Mouse (Mus musculus): ENCODE results near the gene Tmem236.
"Not testable (repeated sequence)": the region's sequence is repeated elsewhere in the genome, so short reads cannot be mapped to it uniquely, and the experiment has no call there.

Gene Tmem236

GRCm38 (mm10) chr2:14192046-14192445 is 17.7 kb downstream of the Tmem236 start:
- DNase-seq (ENCODE audit: low spot score): no peak

- not testable (repeated sequence) for DNase-seq (ENCODE audit: low spot score)
These were observed 24.1 kb downstream of the Tmem236 start for GRCm38 (mm10) chr2:14198325-14198903.

GRCm38 (mm10) chr2:14199621-14200020 is 25.3 kb downstream of the Tmem236 start:
- DNase-seq (ENCODE audit: low spot score): no peak

- not testable (repeated sequence) for DNase-seq (ENCODE audit: low spot score)
These were observed 26.6 kb downstream of the Tmem236 start for GRCm38 (mm10) chr2:14200879-14201445.

GRCm38 (mm10) chr2:14204308-14204707 is 30.0 kb downstream of the Tmem236 start:
- DNase-seq (ENCODE audit: low spot score): no peak

- DNase-seq (ENCODE audit: low spot score): no peak
These were observed 32.5 kb downstream of the Tmem236 start for GRCm38 (mm10) chr2:14206798-14207197.

GRCm38 (mm10) chr2:14210731-14211130 is 36.4 kb downstream of the Tmem236 start:
- no peak for DNase-seq (ENCODE audit: low spot score)

- DNase-seq (ENCODE audit: low spot score): no peak
These were observed 37.3 kb downstream of the Tmem236 start for GRCm38 (mm10) chr2:14211606-14212005.

GRCm38 (mm10) chr2:14214764-14215163 is 40.4 kb downstream of the Tmem236 start:
- DNase-seq (ENCODE audit: low spot score): no peak

- DNase-seq (ENCODE audit: low spot score): no peak
These were observed 42.3 kb downstream of the Tmem236 start for GRCm38 (mm10) chr2:14216653-14217052.

GRCm38 (mm10) chr2:14218126-14218525 is 43.8 kb downstream of the Tmem236 start:
- no peak for DNase-seq (ENCODE audit: low spot score)

GRCm38 (mm10) chr2:14224387-14224786 is 50.1 kb downstream of the Tmem236 start:
- DNase-seq (ENCODE audit: low spot score): no peak

GRCm38 (mm10) chr2:14228495-14228894 is 54.2 kb downstream of the Tmem236 start:
- DNase-seq (ENCODE audit: low spot score): no peak

GRCm38 (mm10) chr2:14229149-14229548 is 54.8 kb downstream of the Tmem236 start, which contains the start of gene Mrc1:
Gene Mrc1 (plus strand): TSS chr2:14229392.
- DNase-seq (ENCODE audit: low spot score): no peak

- no peak for DNase-seq (ENCODE audit: low spot score)
These were observed 55.7 kb downstream of the Tmem236 start for GRCm38 (mm10) chr2:14229979-14230378.

- no peak for DNase-seq (ENCODE audit: low spot score)
These were observed 58.6 kb downstream of the Tmem236 start for GRCm38 (mm10) chr2:14232897-14233296.

GRCm38 (mm10) chr2:14233983-14234382 is 59.7 kb downstream of the Tmem236 start:
- no peak for DNase-seq (ENCODE audit: low spot score)

- DNase-seq (ENCODE audit: low spot score): no peak
These were observed 61.0 kb downstream of the Tmem236 start for GRCm38 (mm10) chr2:14235319-14235718.

- DNase-seq (ENCODE audit: low spot score): no peak
These were observed 62.6 kb downstream of the Tmem236 start for GRCm38 (mm10) chr2:14236920-14237319.

GRCm38 (mm10) chr2:14237723-14238122 is 63.4 kb downstream of the Tmem236 start:
- no peak for DNase-seq (ENCODE audit: low spot score)

GRCm38 (mm10) chr2:14239151-14239550 is 64.8 kb downstream of the Tmem236 start:
- DNase-seq (ENCODE audit: low spot score): no peak

- DNase-seq (ENCODE audit: low spot score): no peak
These were observed 69.8 kb downstream of the Tmem236 start for GRCm38 (mm10) chr2:14244157-14244556.

- DNase-seq (ENCODE audit: low spot score): no peak
These were observed 70.3 kb downstream of the Tmem236 start for GRCm38 (mm10) chr2:14244668-14245067.
